Comparison of ENCODE assay signal across 9 mouse cellular contexts in genomic region chr17:56360451-56360850, GRCm38 (mm10). TPM values are rescaled to one million over a fixed set of nuclear protein-coding genes. Genes with fewer than 3 reads are reported as not detected.
DNase-seq lines count a peak whose midpoint lies in the region; ATAC-seq and TF ChIP-seq lines count a peak whose summit lies in the region.
"Had no signal": no experiment of that assay in that cellular context is flagged by ENCODE, and none has a peak within 500 bp of the region (broad histone marks: within the 10 kb centered on the region; RNA-seq: fewer than 3 reads in every experiment).

No protein-coding gene starts in this region.

- H3K4me2 ChIP-seq in hindbrain, postnatal 0 days (ENCODE audit: low read depth, low read length): no peak overlapping the region
- H3K4me2 ChIP-seq in liver, postnatal 0 days (ENCODE audit: low read depth, low read length): no peak overlapping the region
- H3K4me2 ChIP-seq: embryonic facial prominence, embryonic 15.5 days; stomach, embryonic 15.5 days had no signal

- H3K9ac ChIP-seq in hindbrain, postnatal 0 days (replicated peaks; ENCODE audit: low read length): no peak overlapping the region
- no peak overlapping the region for H3K9ac ChIP-seq in liver, postnatal 0 days (replicated peaks)
- H3K9ac ChIP-seq: embryonic facial prominence, embryonic 15.5 days; stomach, embryonic 15.5 days had no signal

- H3K27ac ChIP-seq in hindbrain, postnatal 0 days: peak overlapping the region; percentile 67
- H3K27ac ChIP-seq in liver, postnatal 0 days (ENCODE audit: low read depth): no peak overlapping the region
- H3K27ac ChIP-seq: embryonic facial prominence, embryonic 15.5 days; stomach, embryonic 15.5 days had no signal

- DNase-seq in 3134 (ENCODE audit: extremely low read depth, insufficient read length, low spot score) (peak; percentile 69), 3T3-L1 (ENCODE audit: low read depth, low spot score) (peak; percentile 65)
- DNase-seq in cerebellum, adult 8-10 months: peak; percentile 74
- peak; percentile 78 for DNase-seq in hindbrain, postnatal 0 days (ENCODE audit: low spot score)
- DNase-seq in liver, postnatal 0 days: no peak
- no peak for DNase-seq in urinary bladder, adult 2 months (ENCODE audit: low spot score)

- TF ChIP-seq EP300 in liver, postnatal 0 days (IDR thresholded peaks at IDR 0.05; ENCODE audit: low read depth): no peak

- H3K27me3 ChIP-seq in hindbrain, postnatal 0 days (ENCODE audit: insufficient read depth, low read length): no peaks in the 10 kb centered on the region
- no peaks in the 10 kb centered on the region for H3K27me3 ChIP-seq in liver, postnatal 0 days (ENCODE audit: insufficient read depth, low read length)
- H3K27me3 ChIP-seq: embryonic facial prominence, embryonic 15.5 days; stomach, embryonic 15.5 days had no signal

- ATAC-seq in hindbrain, postnatal 0 days: peak; percentile 71
- no peak for ATAC-seq in liver, postnatal 0 days
- no peak for ATAC-seq in granulocyte monocyte progenitor cell, adult 5-6 weeks (replicated peaks; ENCODE audit: poor library complexity, severe bottlenecking)

- H3K4me3 ChIP-seq in hindbrain, postnatal 0 days (ENCODE audit: low read length): no peak overlapping the region
- no peak overlapping the region for H3K4me3 ChIP-seq in liver, postnatal 0 days (ENCODE audit: low read depth, low read length)
- H3K4me3 ChIP-seq: embryonic facial prominence, embryonic 15.5 days; stomach, embryonic 15.5 days had no signal

- peaks cover 9% of the 10 kb centered on the region; the same call in 1 of the 2 replicates for H3K4me1 ChIP-seq in hindbrain, postnatal 0 days (ENCODE audit: insufficient read depth, low read length)
- no peaks in the 10 kb centered on the region for H3K4me1 ChIP-seq in liver, postnatal 0 days (ENCODE audit: insufficient read depth)
- H3K4me1 ChIP-seq: embryonic facial prominence, embryonic 15.5 days; stomach, embryonic 15.5 days had no signal

- H3K9me3 ChIP-seq in hindbrain, postnatal 0 days (ENCODE audit: low read length): no peaks in the 10 kb centered on the region
- H3K9me3 ChIP-seq in liver, postnatal 0 days (ENCODE audit: low read length): no peaks in the 10 kb centered on the region
- H3K9me3 ChIP-seq: embryonic facial prominence, embryonic 15.5 days; stomach, embryonic 15.5 days had no signal

- H3K36me3 ChIP-seq in hindbrain, postnatal 0 days (ENCODE audit: insufficient read depth, low read length): peaks cover 17% of the 10 kb centered on the region; the same call in 1 of the 2 replicates
- H3K36me3 ChIP-seq in liver, postnatal 0 days (replicated peaks; ENCODE audit: insufficient read depth, low read length): peaks cover 20% of the 10 kb centered on the region

- 25% methylated on average over 8 of the region's 8 CpGs for WGBS in hindbrain, postnatal 0 days
- WGBS in liver, postnatal 0 days (ENCODE audit: insufficient replicate concordance): 75% methylated on average over 8 of the region's 8 CpGs

- 0 out of 2 replicates have a peak, but pooled peaks have one; percentile 12 for TF ChIP-seq CTCF in hindbrain, postnatal 0 days (IDR thresholded peaks at IDR 0.05; ENCODE audit: low read depth)
- no peak for TF ChIP-seq CTCF in liver, postnatal 0 days (IDR thresholded peaks at IDR 0.05; ENCODE audit: low read depth)

RNA-seq across cellular contexts. Expression of gene Kdm4b, which starts 34.6 kb away (rescaled TPM):
- 137 and 144 TPM in 2 replicates for total RNA-seq in hindbrain, postnatal 0 days (2014; rRNA removed)
- polyA plus RNA-seq in hindbrain, postnatal 0 days (2015; fragmentation: Nextera tagmentation; extraction: Ambion mirVana): 42.5 and 42.6 TPM in 2 replicates
- 5.0 and 5.8 TPM in 2 replicates for polyA plus RNA-seq in liver, postnatal 0 days (2015; fragmentation: Nextera tagmentation; extraction: Ambion mirVana)
- 7.7 and 13.3 TPM in 2 replicates for total RNA-seq in granulocyte monocyte progenitor cell, adult 5-6 weeks (2014; fragmentation: Nextera tagmentation)
- 5.7 and 8.9 TPM in 2 replicates for total RNA-seq in granulocyte monocyte progenitor cell, adult 5-6 weeks (2017)
- polyA plus RNA-seq in urinary bladder, adult 2 months (2012; rRNA removed): 23.7 and 31.1 TPM in 2 replicates

RNA-seq across cellular contexts. Expression of gene Uhrf1, which starts 57.3 kb away (rescaled TPM):
- total RNA-seq in hindbrain, postnatal 0 days (2014; rRNA removed): 28.2 and 31.4 TPM in 2 replicates
- polyA plus RNA-seq in hindbrain, postnatal 0 days (2015; fragmentation: Nextera tagmentation; extraction: Ambion mirVana): 18.8 and 20.5 TPM in 2 replicates
- 37.8 and 43.5 TPM in 2 replicates for polyA plus RNA-seq in liver, postnatal 0 days (2015; fragmentation: Nextera tagmentation; extraction: Ambion mirVana)
- total RNA-seq in granulocyte monocyte progenitor cell, adult 5-6 weeks (2014; fragmentation: Nextera tagmentation): 149 and 159 TPM in 2 replicates
- total RNA-seq in granulocyte monocyte progenitor cell, adult 5-6 weeks (2017): 168 and 171 TPM in 2 replicates
- 4.6 and 5.3 TPM in 2 replicates for polyA plus RNA-seq in urinary bladder, adult 2 months (2012; rRNA removed)

Comparison
In these comparisons a context has a peak if more than half of its experiments do, and no peak if none do; other contexts are left out.
1. DNase-seq: peak in 3134 (single experiment), 3T3-L1 (single experiment), cerebellum, adult 8-10 months (single experiment) and hindbrain, postnatal 0 days (single experiment); none in liver, postnatal 0 days (single experiment) and urinary bladder, adult 2 months (single experiment).